Mouse (Mus musculus) Patski (cell line): ENCODE results near the gene Rsad2. TPM values are rescaled to one million over a fixed set of nuclear protein-coding genes. Genes with fewer than 3 reads are reported as not detected.
"Not testable (repeated sequence)": the region's sequence is repeated elsewhere in the genome, so short reads cannot be mapped to it uniquely, and the experiment has no call there.

Experiments used
- ATAC-seq: fragments of 100-300 bp; one replicate; pipeline ENCODE4 v1.8.0; 2021
- CTCF ChIA-PET: fragments of 350-600 bp; sonication (Branson Sonifier 250); formaldehyde crosslinking; loops from one replicate; lab custom pipeline; 2022; ENCODE audit warnings: inconsistent platforms; lab: Charles Lee
- POLR2A ChIA-PET: fragments of 350-600 bp; sonication (Branson Sonifier 250); formaldehyde crosslinking; loops from one replicate; lab custom pipeline; 2022; ENCODE audit warnings: antibody characterized with exemption, inconsistent platforms; lab: Charles Lee
- DNase-seq: peaks from one replicate; pipeline ENCODE4 v3.0.0-alpha.2; 2011; ENCODE audit warnings: low read depth, low spot score
- H3K27me3 ChIP-seq: fragments of 371-371 bp; one replicate; pipeline ENCODE4 v1.5.1; 2021
- CTCF ChIP-seq: fragments of 100-300 bp; IDR thresholded peaks from one replicate; pipeline ENCODE4 v1.5.1; 2021
- in situ Hi-C: fragments of 300-500 bp; cut with MboI; formaldehyde crosslinking; loops from 3 replicates; pipeline ENCODE4 v1.11.1; 2018; ENCODE audit warnings: low pct_unique_long_range_greater_than_20kb, mixed read lengths
- polyA plus RNA-seq: library from polyadenylated mRNA; unstranded; gene quantifications from one replicate; pipeline ENCODE4 v1.2.3, GENCODE M21; 2021

The Rsad2 gene
- polyA plus RNA-seq, 1 experiment from 2014 or later: 0.28 TPM

- no peaks in the 10 kb centered on the region for H3K27me3 ChIP-seq
- ChIA-PET CTCF (no interaction called here), POLR2A (no interaction called here)
- TF ChIP-seq CTCF: no peak
- no peak for DNase-seq
- in situ Hi-C loops: no loop called here
- ATAC-seq: no peak
These were observed 9.7 kb downstream of the Rsad2 start for GRCm38 (mm10) chr12:26446377-26447045.

DNA sequence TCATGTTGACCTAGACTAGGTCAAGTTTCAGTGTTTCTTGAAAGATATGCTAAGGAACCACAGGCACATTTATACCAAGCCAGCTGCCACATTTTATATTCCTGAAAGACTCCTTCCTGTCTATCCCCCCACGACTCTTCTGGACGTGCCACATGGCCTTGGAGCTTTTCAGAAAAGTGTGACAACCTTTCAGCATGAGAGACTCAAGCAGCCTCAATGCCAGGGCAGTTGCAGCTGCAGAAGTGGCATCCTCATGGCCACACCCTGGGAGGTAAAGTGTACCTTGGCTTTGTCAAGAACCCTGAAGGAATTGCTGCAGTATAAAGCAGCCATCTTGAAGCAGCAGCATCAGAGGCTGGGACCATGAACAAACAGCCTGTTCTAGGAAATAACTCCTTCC lies 11.7 kb downstream of the Rsad2 start:
- ChIA-PET POLR2A (no interaction called here), CTCF (interaction anchor here (0.8 kb wide), 1 partner anchor 24 kb away, joined by 3 read pairs; the partner anchor contains the start of gene Cmpk2)
- in situ Hi-C loops: no loop called here
- TF ChIP-seq CTCF: no peak
- no peak for ATAC-seq
- no peak for DNase-seq
- H3K27me3 ChIP-seq: no peaks in the 10 kb centered on the region

DNA sequence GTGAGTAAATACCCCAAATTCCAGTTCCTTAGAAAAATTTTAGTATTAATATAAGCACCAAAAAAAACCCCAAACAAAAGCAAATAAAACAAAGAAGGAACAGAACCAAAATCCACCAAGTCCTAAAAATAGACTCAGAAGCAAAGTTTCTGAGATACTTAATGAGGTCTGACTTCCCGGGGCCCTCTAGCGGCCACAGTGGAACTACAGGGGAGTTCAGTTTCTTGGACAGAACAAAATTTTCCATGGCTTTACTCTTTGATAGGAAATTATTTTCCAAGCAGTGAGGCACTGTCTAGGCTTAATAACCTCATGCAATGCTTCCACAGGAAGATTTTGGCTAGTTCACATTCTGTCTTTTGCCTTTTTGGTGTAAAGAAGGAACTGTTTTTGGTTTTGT lies 12.2 kb downstream of the Rsad2 start:
- ATAC-seq: no peak
- in situ Hi-C loops: no loop called here
- ChIA-PET CTCF (interaction anchor here (0.8 kb wide), 1 partner anchor 25 kb away, joined by 3 read pairs; the partner anchor contains the start of gene Cmpk2), POLR2A (no interaction called here)
- peak; percentile 93 for TF ChIP-seq CTCF
- no peaks in the 10 kb centered on the region for H3K27me3 ChIP-seq
- DNase-seq: no peak

- CTCF ChIA-PET: interaction anchor here (0.7 to 1.3 kb wide), 3 partner anchors 10 to 23 kb away, joined by 3 read pairs; no protein-coding TSS in a partner anchor
- no peak for ATAC-seq
- POLR2A ChIA-PET: no interaction called here
- no peak for TF ChIP-seq CTCF
- H3K27me3 ChIP-seq: no peaks in the 10 kb centered on the region
- DNase-seq: no peak
- in situ Hi-C loops: no loop called here
These were observed 16.9 kb downstream of the Rsad2 start for GRCm38 (mm10) chr12:26439366-26439765.

GRCm38 (mm10) chr12:26437950-26438349 lies 18.3 kb downstream of the Rsad2 start:
- CTCF ChIA-PET: no interaction called here
- in situ Hi-C loops: no loop called here
- POLR2A ChIA-PET: no interaction called here
- no peak for TF ChIP-seq CTCF
- ATAC-seq (no peak), DNase-seq (no peak)
- H3K27me3 ChIP-seq: no peaks in the 10 kb centered on the region

- ATAC-seq (no peak), DNase-seq (no peak)
- ChIA-PET POLR2A (no interaction called here), CTCF (no interaction called here)
- no peaks in the 10 kb centered on the region for H3K27me3 ChIP-seq
- in situ Hi-C loops: no loop called here
- TF ChIP-seq CTCF: no peak
These were observed 19.9 kb downstream of the Rsad2 start for GRCm38 (mm10) chr12:26436334-26436733.

DNA sequence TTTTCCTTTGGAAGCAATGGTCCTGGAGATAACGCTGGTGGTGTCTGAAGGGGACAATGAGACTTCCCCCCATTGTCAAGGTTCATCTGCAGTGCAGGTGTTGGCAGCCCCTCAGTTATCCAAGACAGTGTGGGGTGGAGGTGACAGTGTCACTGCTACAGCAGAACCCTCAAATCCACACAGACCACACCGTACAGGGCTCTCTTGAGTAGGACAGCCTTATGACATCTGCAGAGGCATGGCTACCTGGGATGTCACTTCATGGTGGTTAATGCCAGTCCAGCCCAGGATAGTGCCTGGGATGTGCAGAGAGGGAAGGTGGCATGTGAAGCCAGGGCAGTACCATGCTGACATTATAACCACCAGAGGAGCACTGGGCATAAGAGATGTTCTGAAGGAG lies 27.5 kb downstream of the Rsad2 start:
- CTCF ChIA-PET: interaction anchor here (1.6 kb wide), 1 partner anchor 41 kb away, joined by 3 read pairs; no protein-coding TSS in a partner anchor
- ATAC-seq, in situ Hi-C loops, POLR2A ChIA-PET, H3K27me3 ChIP-seq, DNase-seq: not testable (repeated sequence)

DNA sequence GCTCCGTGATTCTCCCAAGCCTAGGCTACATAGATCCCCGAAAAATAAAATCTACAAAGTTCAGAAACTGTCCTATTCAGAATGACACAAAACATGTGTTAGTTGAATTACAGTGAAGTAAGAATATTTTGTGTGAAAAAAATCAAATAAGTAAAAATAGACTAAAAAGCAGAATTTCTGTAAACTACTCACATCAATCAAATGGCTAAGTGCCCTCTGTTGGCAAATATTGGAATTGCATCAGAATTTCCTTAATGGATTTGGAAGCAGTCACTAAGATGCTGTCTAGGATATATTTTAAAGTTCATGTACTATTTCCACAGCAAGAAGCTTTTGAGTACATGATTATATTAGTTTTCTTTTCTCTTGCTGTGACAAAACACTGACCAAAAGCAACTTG lies 31.4 kb downstream of the Rsad2 start:
- ATAC-seq: no peak
- no peak for DNase-seq
- ChIA-PET POLR2A (no interaction called here), CTCF (interaction anchor here (0.7 to 2.6 kb wide), 3 partner anchors 14 to 110 kb away, joined by 3 to 7 read pairs (median 3); no protein-coding TSS in a partner anchor)
- in situ Hi-C loops: loop anchor here (25.0 kb wide), 1 partner anchor 1338 kb away; the partner anchor contains the start of gene Id2
- H3K27me3 ChIP-seq: peaks cover 7% of the 10 kb centered on the region
- TF ChIP-seq CTCF: peak; percentile 47

DNA sequence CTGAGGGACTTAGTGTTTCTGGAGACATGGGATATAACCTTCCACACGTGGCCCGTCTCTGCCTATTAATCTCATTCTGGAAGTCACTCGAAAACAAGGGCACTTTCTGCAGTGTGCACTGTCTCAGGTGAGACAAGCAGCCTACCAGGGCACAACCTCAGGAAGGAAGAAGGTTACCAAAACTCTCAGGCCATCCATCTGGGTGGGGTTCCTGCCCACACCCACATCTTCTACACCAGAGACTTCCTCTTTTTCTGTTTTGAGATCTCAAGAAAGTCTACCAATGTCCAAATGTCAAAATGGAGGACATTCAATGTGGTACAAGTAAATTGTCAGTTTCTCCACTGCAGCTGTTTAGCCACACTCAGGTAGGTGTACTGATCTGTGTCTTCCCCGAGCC lies 37.9 kb downstream of the Rsad2 start:
- no peaks in the 10 kb centered on the region for H3K27me3 ChIP-seq
- ATAC-seq: no peak
- no peak for TF ChIP-seq CTCF
- ChIA-PET POLR2A (no interaction called here), CTCF (no interaction called here)
- in situ Hi-C loops: loop anchor here (5.0 to 25.0 kb wide), 2 partner anchors 106 to 1331 kb away; partner anchors contain the start of gene Id2
- DNase-seq: no peak

- no peak for TF ChIP-seq CTCF
- in situ Hi-C loops: loop anchor here (5.0 to 25.0 kb wide), 2 partner anchors 104 to 1329 kb away; partner anchors contain the start of gene Id2
- ATAC-seq (no peak), DNase-seq (no peak)
- POLR2A ChIA-PET: interaction anchor here (0.7 kb wide), 1 partner anchor 59 kb away, joined by 4 read pairs; no protein-coding TSS in a partner anchor
- no peaks in the 10 kb centered on the region for H3K27me3 ChIP-seq
- CTCF ChIA-PET: interaction anchor here (3.3 kb wide), 1 partner anchor 102 kb away, joined by 17 read pairs; no protein-coding TSS in a partner anchor
These were observed 39.5 kb downstream of the Rsad2 start for GRCm38 (mm10) chr12:26416636-26417295.
